Mouse (Mus musculus): ENCODE measurements around the gene Tm4sf19. TPM values are rescaled to one million over a fixed set of nuclear protein-coding genes. Genes with fewer than 3 reads are reported as not detected.

Tm4sf19 gene
- polyA plus RNA-seq, 1 experiment from 2014 or later = not detected

GRCm38 (mm10) chr16:32446563-32447138 is 46.3 kb downstream of the Tm4sf19 start:
- Histone ChIP-seq H3K9me3 (replicated peaks; ENCODE audit: low read length) (no peaks in the 10 kb centered on the region), H3K4me3 (replicated peaks; ENCODE audit: low read depth, low read length) (no peak overlapping the region), H3K4me1 (replicated peaks; ENCODE audit: insufficient read depth, low read length) (no peaks in the 10 kb centered on the region), H3K27ac (no peak overlapping the region), H3K27me3 (ENCODE audit: insufficient read depth, low read length) (no peaks in the 10 kb centered on the region), H3K9ac (ENCODE audit: low read depth, low read length) (no peak overlapping the region), H3K36me3 (ENCODE audit: insufficient read depth, low read length) (0 out of 2 replicates have a peak, but pooled peaks cover 5% of the 10 kb centered on the region), H3K4me2 (ENCODE audit: low read length) (no peak overlapping the region)
- no peak for ATAC-seq (replicated peaks; ENCODE audit: low FRiP score, low read depth)
- TF ChIP-seq CTCF (IDR thresholded peaks at IDR 0.05; ENCODE audit: low read depth) = no peak
- 74% methylated on average over 2 of the region's 2 CpGs for WGBS
- DNase-seq (ENCODE audit: low spot score) = no peak

DNA sequence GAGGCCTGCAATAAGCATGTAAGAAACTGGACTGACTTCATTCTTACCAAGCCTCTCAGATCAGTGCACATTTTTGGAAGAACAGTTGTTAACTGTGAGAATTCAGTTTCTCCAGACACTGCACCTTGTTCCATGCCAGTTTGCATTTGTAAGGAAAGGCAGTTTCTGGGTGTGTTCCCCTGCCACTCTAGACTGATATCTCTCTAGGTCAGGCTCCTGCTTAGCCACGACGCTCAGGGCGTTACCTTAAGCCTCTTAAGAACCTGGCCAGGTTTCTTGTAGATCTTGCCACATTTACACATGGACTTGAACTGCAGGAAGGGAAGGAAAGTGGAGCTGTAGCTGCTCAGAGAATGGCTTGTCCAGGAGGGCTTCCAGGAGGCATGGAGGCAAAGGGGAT is 49.4 kb downstream of the Tm4sf19 start:
- H3K9me3 ChIP-seq (replicated peaks; ENCODE audit: low read length) = no peaks in the 10 kb centered on the region
- no peaks in the 10 kb centered on the region for H3K27me3 ChIP-seq (ENCODE audit: insufficient read depth, low read length)
- ATAC-seq (replicated peaks; ENCODE audit: low FRiP score, low read depth) (no peak), DNase-seq (ENCODE audit: low spot score) (no peak)
- H3K27ac ChIP-seq = no peak overlapping the region
- H3K4me3 ChIP-seq (replicated peaks; ENCODE audit: low read depth, low read length) = no peak overlapping the region
- no peak overlapping the region for H3K9ac ChIP-seq (ENCODE audit: low read depth, low read length)
- TF ChIP-seq CTCF (IDR thresholded peaks at IDR 0.05; ENCODE audit: low read depth) = no peak
- H3K4me2 ChIP-seq (ENCODE audit: low read length) = no peak overlapping the region
- no peaks in the 10 kb centered on the region for H3K4me1 ChIP-seq (replicated peaks; ENCODE audit: insufficient read depth, low read length)
- H3K36me3 ChIP-seq (ENCODE audit: insufficient read depth, low read length) = peaks cover 14% of the 10 kb centered on the region; the same call in 1 of the 2 replicates
- WGBS = 89% methylated on average over 3 of the region's 3 CpGs

DNA sequence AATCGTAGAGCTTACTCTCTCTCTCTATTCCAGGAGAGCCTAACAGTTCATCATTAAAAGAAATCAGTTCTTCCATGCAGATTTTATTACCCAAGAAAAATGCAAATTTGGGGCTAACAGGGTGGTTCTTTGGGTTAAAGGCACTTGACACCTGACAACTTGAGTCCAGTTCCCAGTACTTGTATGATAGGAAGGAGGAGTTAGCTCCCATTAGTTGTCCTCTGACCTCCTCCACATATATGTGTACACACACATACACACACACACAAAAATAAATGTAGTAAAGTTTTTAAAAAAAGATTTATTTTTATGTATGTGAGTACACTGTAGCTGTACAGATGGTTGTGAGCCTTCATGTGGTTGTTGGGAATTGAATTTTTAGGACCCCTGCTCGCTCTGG is 49.8 kb downstream of the Tm4sf19 start:
- DNase-seq (ENCODE audit: low spot score) (no peak), ATAC-seq (replicated peaks; ENCODE audit: low FRiP score, low read depth) (no peak)
- no peak for TF ChIP-seq CTCF (IDR thresholded peaks at IDR 0.05; ENCODE audit: low read depth)
- WGBS = 92% methylated on average over 2 of the region's 2 CpGs
- no peaks in the 10 kb centered on the region for H3K4me1 ChIP-seq (replicated peaks; ENCODE audit: insufficient read depth, low read length)
- H3K4me2 ChIP-seq (ENCODE audit: low read length) = no peak overlapping the region
- H3K9me3 ChIP-seq (replicated peaks; ENCODE audit: low read length) = no peaks in the 10 kb centered on the region
- no peak overlapping the region for H3K9ac ChIP-seq (ENCODE audit: low read depth, low read length)
- no peak overlapping the region for H3K27ac ChIP-seq
- H3K36me3 ChIP-seq (ENCODE audit: insufficient read depth, low read length) = peaks cover 16% of the 10 kb centered on the region; the same call in 1 of the 2 replicates
- H3K27me3 ChIP-seq (ENCODE audit: insufficient read depth, low read length) = no peaks in the 10 kb centered on the region
- H3K4me3 ChIP-seq (replicated peaks; ENCODE audit: low read depth, low read length) = no peak overlapping the region

DNA sequence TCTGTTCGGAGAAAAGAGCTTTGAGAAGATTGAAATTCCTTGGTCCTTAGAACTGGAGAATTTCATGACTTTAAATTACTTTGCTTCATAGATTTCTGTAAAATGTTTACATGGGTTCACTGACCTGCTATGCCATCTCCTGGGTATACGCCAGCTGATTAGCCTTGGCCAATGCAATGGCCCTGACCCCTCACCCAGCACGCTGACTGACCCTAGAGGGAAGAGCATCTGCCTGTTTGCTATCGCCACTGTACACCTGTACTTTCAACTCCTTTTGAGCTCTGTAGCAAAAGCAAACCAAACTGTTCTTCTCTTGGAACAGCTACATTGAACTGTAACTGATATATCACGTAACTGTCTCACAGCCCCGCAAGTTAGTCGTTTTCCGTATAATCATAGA is 52.8 kb downstream of the Tm4sf19 start:
- H3K27ac ChIP-seq = no peak overlapping the region
- no peaks in the 10 kb centered on the region for H3K9me3 ChIP-seq (replicated peaks; ENCODE audit: low read length)
- TF ChIP-seq CTCF (IDR thresholded peaks at IDR 0.05; ENCODE audit: low read depth) = no peak
- no peak overlapping the region for H3K9ac ChIP-seq (ENCODE audit: low read depth, low read length)
- peaks cover 12% of the 10 kb centered on the region; the same call in 1 of the 2 replicates for H3K36me3 ChIP-seq (ENCODE audit: insufficient read depth, low read length)
- H3K27me3 ChIP-seq (ENCODE audit: insufficient read depth, low read length) = no peaks in the 10 kb centered on the region
- H3K4me2 ChIP-seq (ENCODE audit: low read length) = no peak overlapping the region
- H3K4me1 ChIP-seq (replicated peaks; ENCODE audit: insufficient read depth, low read length) = no peaks in the 10 kb centered on the region
- no peak for DNase-seq (ENCODE audit: low spot score)
- H3K4me3 ChIP-seq (replicated peaks; ENCODE audit: low read depth, low read length) = no peak overlapping the region
- WGBS = 92% methylated on average over 8 of the region's 8 CpGs
- ATAC-seq (replicated peaks; ENCODE audit: low FRiP score, low read depth) = no peak

- no peak for TF ChIP-seq CTCF (IDR thresholded peaks at IDR 0.05; ENCODE audit: low read depth)
- Histone ChIP-seq H3K27me3 (ENCODE audit: insufficient read depth, low read length) (no peaks in the 10 kb centered on the region), H3K9me3 (replicated peaks; ENCODE audit: low read length) (no peaks in the 10 kb centered on the region), H3K4me1 (replicated peaks; ENCODE audit: insufficient read depth, low read length) (no peaks in the 10 kb centered on the region), H3K4me3 (replicated peaks; ENCODE audit: low read depth, low read length) (no peak overlapping the region), H3K36me3 (ENCODE audit: insufficient read depth, low read length) (peaks cover 15% of the 10 kb centered on the region; the same call in 1 of the 2 replicates), H3K4me2 (ENCODE audit: low read length) (no peak overlapping the region), H3K27ac (no peak overlapping the region), H3K9ac (ENCODE audit: low read depth, low read length) (no peak overlapping the region)
- DNase-seq (ENCODE audit: low spot score) = no peak
- no peak for ATAC-seq (replicated peaks; ENCODE audit: low FRiP score, low read depth)
- 87% methylated on average over 5 of the region's 5 CpGs for WGBS
Measured at GRCm38 (mm10) chr16:32454646-32455045, 54.3 kb downstream of the Tm4sf19 start.

- no peak overlapping the region for H3K27ac ChIP-seq
- H3K9me3 ChIP-seq (replicated peaks; ENCODE audit: low read length) = no peaks in the 10 kb centered on the region
- no peaks in the 10 kb centered on the region for H3K4me1 ChIP-seq (replicated peaks; ENCODE audit: insufficient read depth, low read length)
- TF ChIP-seq CTCF (IDR thresholded peaks at IDR 0.05; ENCODE audit: low read depth) = no peak
- no peaks in the 10 kb centered on the region for H3K27me3 ChIP-seq (ENCODE audit: insufficient read depth, low read length)
- no peak overlapping the region for H3K4me3 ChIP-seq (replicated peaks; ENCODE audit: low read depth, low read length)
- DNase-seq (ENCODE audit: low spot score) (no peak), ATAC-seq (replicated peaks; ENCODE audit: low FRiP score, low read depth) (no peak)
- no peak overlapping the region for H3K9ac ChIP-seq (ENCODE audit: low read depth, low read length)
- H3K4me2 ChIP-seq (ENCODE audit: low read length) = no peak overlapping the region
- peaks cover 15% of the 10 kb centered on the region; the same call in 1 of the 2 replicates for H3K36me3 ChIP-seq (ENCODE audit: insufficient read depth, low read length)
Measured at GRCm38 (mm10) chr16:32456086-32456485, 55.8 kb downstream of the Tm4sf19 start.

GRCm38 (mm10) chr16:32456761-32457160 is 56.5 kb downstream of the Tm4sf19 start:
- no peak for TF ChIP-seq CTCF (IDR thresholded peaks at IDR 0.05; ENCODE audit: low read depth)
- no peak overlapping the region for H3K4me3 ChIP-seq (replicated peaks; ENCODE audit: low read depth, low read length)
- H3K36me3 ChIP-seq (ENCODE audit: insufficient read depth, low read length) = peaks cover 13% of the 10 kb centered on the region; the same call in 1 of the 2 replicates
- no peak overlapping the region for H3K4me2 ChIP-seq (ENCODE audit: low read length)
- DNase-seq (ENCODE audit: low spot score) (no peak), ATAC-seq (replicated peaks; ENCODE audit: low FRiP score, low read depth) (no peak)
- no peak overlapping the region for H3K27ac ChIP-seq
- H3K9me3 ChIP-seq (replicated peaks; ENCODE audit: low read length) = no peaks in the 10 kb centered on the region
- WGBS = 97% methylated on average over 1 of the region's 1 CpGs
- H3K9ac ChIP-seq (ENCODE audit: low read depth, low read length) = no peak overlapping the region
- H3K27me3 ChIP-seq (ENCODE audit: insufficient read depth, low read length) = no peaks in the 10 kb centered on the region
- no peaks in the 10 kb centered on the region for H3K4me1 ChIP-seq (replicated peaks; ENCODE audit: insufficient read depth, low read length)

Other genes starting within 250 kb of the Tm4sf19 start
- gene Nrros, start 234.9 kb upstream of the Tm4sf19 start, polyA plus RNA-seq (2015; fragmentation: Nextera tagmentation; extraction: Ambion mirVana) = 13.9 and 15.3 TPM in 2 replicates
- not detected in 2 replicates for gene Bex6, start 220.7 kb upstream of the Tm4sf19 start, polyA plus RNA-seq (2015; fragmentation: Nextera tagmentation; extraction: Ambion mirVana)
- 7.1 and 8.1 TPM in 2 replicates for gene Fbxo45, start 153.3 kb upstream of the Tm4sf19 start, polyA plus RNA-seq (2015; fragmentation: Nextera tagmentation; extraction: Ambion mirVana)
- 18.6 and 20.2 TPM in 2 replicates for gene Wdr53, start 153.3 kb upstream of the Tm4sf19 start, polyA plus RNA-seq (2015; fragmentation: Nextera tagmentation; extraction: Ambion mirVana)
- gene Smco1, start 129.0 kb upstream of the Tm4sf19 start, polyA plus RNA-seq (2015; fragmentation: Nextera tagmentation; extraction: Ambion mirVana) = not detected in 2 replicates
- 20.0 and 20.9 TPM in 2 replicates for gene Rnf168, start 123.0 kb upstream of the Tm4sf19 start, polyA plus RNA-seq (2015; fragmentation: Nextera tagmentation; extraction: Ambion mirVana)
- gene Ubxn7, start 68.2 kb upstream of the Tm4sf19 start, polyA plus RNA-seq (2015; fragmentation: Nextera tagmentation; extraction: Ambion mirVana) = 13.3 and 14.0 TPM in 2 replicates
- 40.1 and 45.1 TPM in 2 replicates for gene Tctex1d2, start 19.2 kb downstream of the Tm4sf19 start, polyA plus RNA-seq (2015; fragmentation: Nextera tagmentation; extraction: Ambion mirVana)
- gene Pcyt1a, start 30.4 kb downstream of the Tm4sf19 start, polyA plus RNA-seq (2015; fragmentation: Nextera tagmentation; extraction: Ambion mirVana) = 30.6 and 38.3 TPM in 2 replicates
- gene Slc51a, start 87.4 kb downstream of the Tm4sf19 start, polyA plus RNA-seq (2015; fragmentation: Nextera tagmentation; extraction: Ambion mirVana) = 4.3 TPM in 2 replicates
- 0.11 TPM in 1 of 2 replicates, not detected in the other for gene Zdhhc19, start 95.8 kb downstream of the Tm4sf19 start, polyA plus RNA-seq (2015; fragmentation: Nextera tagmentation; extraction: Ambion mirVana)
- 37.0 and 43.9 TPM in 2 replicates for gene Tfrc, start 208.4 kb downstream of the Tm4sf19 start, polyA plus RNA-seq (2015; fragmentation: Nextera tagmentation; extraction: Ambion mirVana)
- 8.4 and 8.5 TPM in 2 replicates for gene Tnk2, start 243.4 kb downstream of the Tm4sf19 start, polyA plus RNA-seq (2015; fragmentation: Nextera tagmentation; extraction: Ambion mirVana)

Data from kidney, postnatal 0 days (tissue).